Mouse (Mus musculus) stomach, postnatal 0 days (tissue): ENCODE results near the gene Speer4b.
A peak's percentile ranks its signal among the peaks of the same experiment; 100 is the strongest.

Source experiments
- CTCF ChIP-seq: IDR thresholded peaks from 2 replicates; pipeline ENCODE4 v1.5.1; 2016; ENCODE audit warnings: antibody characterized with exemption, low read depth, mild to moderate bottlenecking, moderate library complexity
- EP300 ChIP-seq: optimal IDR thresholded peaks from 2 replicates; pipeline ENCODE3; 2016; ENCODE audit warnings: antibody characterized with exemption

- TF ChIP-seq CTCF (peak; percentile 53), EP300 (no peak)
Measured at GRCm38 (mm10) chr5:27544816-27545270, 43.6 kb upstream of the Speer4b start.
